Mouse (Mus musculus): ENCODE data around the gene Eea1. TPM values are rescaled to one million over a fixed set of nuclear protein-coding genes. Genes with fewer than 3 reads are reported as not detected.
A peak's percentile ranks its signal among the peaks of the same experiment; 100 is the strongest.

The Eea1 gene
- total and polyA plus RNA-seq, 3 experiments: 9.2 to 43.5 (median 10.2) TPM

DNA sequence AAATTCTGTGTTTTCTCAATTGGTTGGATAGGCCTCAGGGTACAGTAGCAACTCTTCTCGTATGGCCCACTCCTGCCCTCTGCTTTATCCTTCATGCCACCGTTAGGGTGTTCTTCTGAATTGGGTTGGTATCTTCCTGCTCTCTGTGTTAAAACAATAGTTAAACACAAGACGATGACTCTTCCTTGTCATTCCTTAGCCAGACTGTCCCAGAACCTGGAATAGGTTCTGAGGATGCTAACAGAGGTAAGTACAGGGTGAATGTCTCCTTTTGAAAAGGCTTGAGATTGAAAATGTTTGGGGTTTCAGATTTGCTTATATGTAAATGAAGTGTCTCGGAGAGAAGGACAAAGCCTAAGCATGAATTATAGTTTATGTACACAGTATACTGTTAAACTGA, 30.9 kb downstream of the Eea1 start:
- H3K4me3 ChIP-seq (ENCODE audit: control insufficient read depth in 1 of 2, insufficient read depth in 1 of 2, low read depth in 2 of 2, low read length in 2 of 2): peak overlapping the region; percentile 52 to 57

DNA sequence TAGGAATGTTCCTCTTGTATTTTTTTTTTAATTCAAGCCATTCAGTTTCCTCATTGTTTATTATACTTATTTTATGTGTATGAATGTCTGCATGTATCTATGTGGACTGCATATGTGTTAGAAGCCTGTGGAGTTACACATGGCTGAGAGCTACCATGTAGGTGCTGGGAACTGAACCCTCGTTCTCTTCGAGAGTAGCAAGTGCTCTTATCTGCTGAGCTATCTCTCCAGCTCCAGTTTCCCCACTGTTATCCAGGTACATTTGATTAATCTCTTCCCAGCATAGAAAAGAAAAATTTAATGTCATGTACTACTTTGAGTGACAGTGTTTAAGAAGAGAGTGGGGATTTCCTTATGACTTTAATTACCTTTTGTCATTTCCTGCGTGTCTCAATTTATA, 31.5 kb downstream of the Eea1 start:
- Histone ChIP-seq H3K4me3 (ENCODE audit: control insufficient read depth in 1 of 2, insufficient read depth in 1 of 2, low read depth in 2 of 2, low read length in 2 of 2) (no peak overlapping the region; a peak in 1 of 4 replicates), H3K27ac (ENCODE audit: control insufficient read depth, low read depth, low read length) (no peak overlapping the region), H3K27me3 (ENCODE audit: control insufficient read depth in 1 of 2, insufficient read depth in 2 of 2, low read length in 2 of 2) (no peaks in the 10 kb centered on the region), H3K9ac (ENCODE audit: control insufficient read depth, low read depth, low read length, poor library complexity, severe bottlenecking) (no peak overlapping the region), H3K4me1 (ENCODE audit: control insufficient read depth in 1 of 2, insufficient read depth in 2 of 2, low read length in 2 of 2) (peaks cover 5 to 9% of the 10 kb centered on the region in 2 experiments; a peak in 3 of 4 replicates), H3K79me2 (ENCODE audit: control insufficient read depth, insufficient read depth, low read length, poor library complexity) (peaks cover 7% of the 10 kb centered on the region), H3K9me3 (replicated peaks; ENCODE audit: insufficient read depth, low read length) (no peaks in the 10 kb centered on the region), H3K36me3 (ENCODE audit: control insufficient read depth in 1 of 2, insufficient read depth in 2 of 2, low read length in 2 of 2) (peaks cover 3 to 13% of the 10 kb centered on the region in 2 experiments; a peak in 3 of 4 replicates)
- no peak for DNase-seq (ENCODE audit: low read depth, low spot score)
- TF ChIP-seq GATA1 (IDR thresholded peaks at IDR 0.05; ENCODE audit: low read depth, low read length) (peak; percentile 62), ZC3H11A (IDR thresholded peaks at IDR 0.05; ENCODE audit: low read depth, low read length) (no peak), CTCF (IDR thresholded peaks at IDR 0.05 in 2 of 3, conservative IDR thresholded peaks at IDR 0.05 in 1 of 3; ENCODE audit: control insufficient read depth in 1 of 3, insufficient read depth in 1 of 3, low read depth in 2 of 3, low read length in 3 of 3, poor library complexity in 1 of 3, severe bottlenecking in 1 of 3) (no peak), ZKSCAN1 (IDR thresholded peaks at IDR 0.05; ENCODE audit: low read depth, low read length) (no peak), USF1 (IDR thresholded peaks at IDR 0.05; ENCODE audit: low read depth, low read length) (no peak), TAL1 (IDR thresholded peaks at IDR 0.05; ENCODE audit: low read length) (no peak), CHD1 (IDR thresholded peaks at IDR 0.05; ENCODE audit: low read depth, low read length) (no peak)

More for the DNA sequence above, 30.9 kb downstream of the Eea1 start:
- Histone ChIP-seq H3K79me2 (ENCODE audit: control insufficient read depth, insufficient read depth, low read length, poor library complexity) (peaks cover 7% of the 10 kb centered on the region), H3K36me3 (ENCODE audit: control insufficient read depth in 1 of 2, insufficient read depth in 2 of 2, low read length in 2 of 2) (peaks cover 0 to 13% of the 10 kb centered on the region in 2 experiments; a peak in 3 of 4 replicates), H3K27me3 (ENCODE audit: control insufficient read depth in 1 of 2, insufficient read depth in 2 of 2, low read length in 2 of 2) (no peaks in the 10 kb centered on the region), H3K4me1 (ENCODE audit: control insufficient read depth in 1 of 2, insufficient read depth in 2 of 2, low read length in 2 of 2) (peaks cover 5 to 9% of the 10 kb centered on the region in 2 experiments; a peak in 3 of 4 replicates), H3K9ac (ENCODE audit: control insufficient read depth, low read depth, low read length, poor library complexity, severe bottlenecking) (peak overlapping the region; percentile 59), H3K27ac (ENCODE audit: control insufficient read depth, low read depth, low read length) (peak overlapping the region; percentile 42), H3K9me3 (replicated peaks; ENCODE audit: insufficient read depth, low read length) (no peaks in the 10 kb centered on the region)
- peak; percentile 21 for DNase-seq (ENCODE audit: low read depth, low spot score)
- TF ChIP-seq ELF1 (IDR thresholded peaks at IDR 0.05; ENCODE audit: low read depth, low read length): no peak

DNA sequence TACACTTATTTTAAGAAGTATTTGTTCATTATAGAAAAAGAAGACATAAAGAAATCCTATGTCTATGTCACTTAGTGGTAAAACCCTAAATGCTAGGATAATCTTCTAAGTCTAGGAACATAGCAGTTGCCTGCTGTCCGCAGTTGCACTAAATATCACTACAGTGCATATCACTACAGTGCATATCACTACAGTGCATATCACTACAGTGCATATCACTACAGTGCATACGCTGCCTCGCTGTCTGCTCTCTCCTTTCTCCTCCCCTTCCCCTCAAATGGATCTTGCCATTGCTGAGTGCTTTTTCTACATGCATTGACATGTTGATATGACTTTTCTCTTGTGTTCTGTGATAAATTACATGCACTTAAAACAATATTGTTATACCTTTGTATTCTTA, 34.0 kb downstream of the Eea1 start:
- Histone ChIP-seq H3K9ac (ENCODE audit: control insufficient read depth, low read depth, low read length, poor library complexity, severe bottlenecking) (no peak overlapping the region), H3K27me3 (ENCODE audit: control insufficient read depth in 1 of 2, insufficient read depth in 2 of 2, low read length in 2 of 2) (no peaks in the 10 kb centered on the region), H3K36me3 (ENCODE audit: control insufficient read depth in 1 of 2, insufficient read depth in 2 of 2, low read length in 2 of 2) (peaks cover 4 to 12% of the 10 kb centered on the region in 2 experiments), H3K4me1 (ENCODE audit: control insufficient read depth in 1 of 2, insufficient read depth in 2 of 2, low read length in 2 of 2) (peaks cover 5 to 9% of the 10 kb centered on the region in 2 experiments; a peak in 3 of 4 replicates), H3K4me3 (ENCODE audit: control insufficient read depth in 1 of 2, insufficient read depth in 1 of 2, low read depth in 2 of 2, low read length in 2 of 2) (no peak overlapping the region), H3K9me3 (replicated peaks; ENCODE audit: insufficient read depth, low read length) (no peaks in the 10 kb centered on the region), H3K79me2 (ENCODE audit: control insufficient read depth, insufficient read depth, low read length, poor library complexity) (peaks cover 7% of the 10 kb centered on the region), H3K27ac (ENCODE audit: control insufficient read depth, low read depth, low read length) (no peak overlapping the region)
- TF ChIP-seq GATA1 (IDR thresholded peaks at IDR 0.05; ENCODE audit: low read depth, low read length): peak; percentile 64
- peak; percentile 61 for TF ChIP-seq TCF12 (IDR thresholded peaks at IDR 0.05; ENCODE audit: low read depth, low read length)
- TF ChIP-seq EP300 (IDR thresholded peaks at IDR 0.05; ENCODE audit: low read depth in 1 of 2, low read length in 2 of 2): peak in 1 of 2 experiments; percentile 58; a peak in 2 of 4 replicates
- TF ChIP-seq ZC3H11A (IDR thresholded peaks at IDR 0.05; ENCODE audit: low read depth, low read length): no peak
- DNase-seq (ENCODE audit: low read depth, low spot score): peak; percentile 39
